Mouse (Mus musculus): ENCODE data around the gene Chtop.

The Chtop gene

DNA sequence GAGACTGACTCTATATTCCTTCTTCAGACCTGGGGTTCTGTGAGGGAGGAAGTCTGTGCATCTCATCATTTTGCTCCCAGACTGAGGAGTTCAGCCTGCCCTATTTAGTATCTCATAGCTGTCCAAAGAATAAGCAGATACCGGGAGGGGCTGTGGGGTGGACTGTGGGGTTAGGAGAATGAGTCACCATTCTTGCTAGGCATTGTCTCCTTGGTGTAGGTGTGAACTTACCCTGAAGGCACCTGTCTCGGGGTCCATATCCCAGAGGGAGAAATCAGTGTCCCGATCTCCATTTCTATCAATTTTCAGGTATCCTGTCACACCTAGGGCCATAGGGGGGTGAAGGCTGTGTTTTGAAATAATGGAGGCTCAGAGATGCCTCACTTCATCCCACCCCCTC is 47.4 kb downstream of the Chtop start:
- no peak for DNase-seq

DNA sequence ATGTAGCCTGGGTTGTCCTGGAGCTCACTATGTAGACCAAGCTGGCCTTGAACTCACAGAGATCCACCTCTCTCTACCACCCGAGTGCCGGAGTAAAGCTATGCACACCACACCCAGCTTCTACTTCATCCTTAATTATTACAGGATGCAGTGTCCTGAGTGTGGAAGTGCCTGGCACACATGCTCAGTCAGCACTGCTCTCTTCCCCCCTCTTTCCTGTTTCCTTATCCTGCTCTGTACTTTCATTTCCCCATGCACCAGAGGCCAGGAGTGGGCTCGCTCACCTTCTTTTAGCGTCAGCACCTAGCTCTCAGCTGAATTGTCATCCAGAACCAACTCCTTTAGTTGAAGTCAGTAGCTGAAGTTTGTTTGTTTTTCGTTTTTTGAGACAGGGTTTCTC is 49.0 kb downstream of the Chtop start:
- DNase-seq: no peak

- no peak for DNase-seq
Observed at GRCm38 (mm10) chr3:90459727-90460126, 49.6 kb downstream of the Chtop start.

- DNase-seq: no peak
Observed at GRCm38 (mm10) chr3:90454931-90455330, 54.4 kb downstream of the Chtop start.

DNA sequence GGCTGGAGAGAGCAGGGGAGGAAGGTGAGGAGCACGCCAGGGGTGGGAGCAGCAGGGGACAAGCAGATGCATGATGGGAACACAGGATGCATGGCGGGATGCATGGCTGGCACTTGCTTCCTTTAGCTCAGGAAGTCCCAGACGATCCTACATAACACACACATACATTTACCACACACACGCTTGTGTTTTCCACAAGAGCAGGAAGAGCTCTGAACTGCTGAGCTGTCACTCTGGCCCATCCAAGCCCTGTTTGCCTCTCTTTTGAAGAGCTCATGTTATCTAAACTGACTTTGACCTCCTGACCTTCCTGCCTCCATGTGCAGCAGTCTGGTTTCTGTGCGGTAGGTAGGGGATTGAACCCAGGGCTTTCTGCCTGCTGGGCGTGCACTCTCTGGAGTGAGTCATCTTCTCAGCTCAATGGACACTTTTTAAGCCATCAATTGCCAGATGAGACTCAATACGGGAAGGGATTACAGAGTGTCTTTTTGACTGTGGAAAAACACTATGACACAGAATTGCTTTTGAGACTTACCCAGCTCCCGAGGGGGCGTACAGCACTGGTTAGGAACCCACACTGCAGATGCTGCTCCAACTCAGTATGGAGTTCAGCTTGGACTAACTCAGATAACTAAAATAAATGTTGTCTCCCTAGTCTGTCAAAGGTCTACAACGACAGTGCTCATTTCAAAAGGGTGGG is 57.8 kb downstream of the Chtop start:
- no peak for DNase-seq

- DNase-seq: no peak
Observed at GRCm38 (mm10) chr3:90450874-90451273, 58.4 kb downstream of the Chtop start.
